8 mouse cellular contexts compared by ENCODE assay signal in genomic region chr1:97661406-97662241, GRCm38 (mm10). TPM values are rescaled to one million over a fixed set of nuclear protein-coding genes. Genes with fewer than 3 reads are reported as not detected.
DNase-seq lines count a peak whose midpoint lies in the region; ATAC-seq and TF ChIP-seq lines count a peak whose summit lies in the region.

Gene D1Ertd622e (minus strand): TSS chr1:97662074.

- ATAC-seq in forebrain, embryonic 13.5 days = peak; percentile 94
- peak; percentile 89 for ATAC-seq in heart, postnatal 0 days (ENCODE audit: insufficient read depth, low read depth)
- peak; percentile 94 for ATAC-seq in neural tube, embryonic 15.5 days (ENCODE audit: low FRiP score)

- peak within 1 kb of the TSS; percentile 94 for H3K4me3 ChIP-seq in forebrain, embryonic 13.5 days
- peak within 1 kb of the TSS; percentile 92 for H3K4me3 ChIP-seq in heart, postnatal 0 days (ENCODE audit: low read depth, low read length)
- H3K4me3 ChIP-seq in neural tube, embryonic 15.5 days (replicated peaks) = peak within 1 kb of the TSS; percentile 91

- H3K27ac ChIP-seq in forebrain, embryonic 13.5 days = peak within 1 kb of the TSS; percentile 98
- H3K27ac ChIP-seq in heart, postnatal 0 days (ENCODE audit: low read depth) = peak within 1 kb of the TSS; percentile 82
- peak within 1 kb of the TSS; percentile 99 for H3K27ac ChIP-seq in neural tube, embryonic 15.5 days (replicated peaks)

- H3K36me3 ChIP-seq in forebrain, embryonic 13.5 days (ENCODE audit: poor library complexity, severe bottlenecking) = no peaks in the 10 kb centered on the region
- H3K36me3 ChIP-seq in heart, postnatal 0 days (replicated peaks; ENCODE audit: control insufficient read depth, insufficient read depth, low read length) = no peaks in the 10 kb centered on the region
- H3K36me3 ChIP-seq in neural tube, embryonic 15.5 days = no peaks in the 10 kb centered on the region

- peak within 1 kb of the TSS; percentile 95 for H3K9ac ChIP-seq in forebrain, embryonic 13.5 days
- H3K9ac ChIP-seq in heart, postnatal 0 days (replicated peaks; ENCODE audit: low read depth, low read length) = peak within 1 kb of the TSS; percentile 70
- peak within 1 kb of the TSS; percentile 96 for H3K9ac ChIP-seq in neural tube, embryonic 15.5 days (replicated peaks)

- peak within 1 kb of the TSS; percentile 68 for H3K4me2 ChIP-seq in forebrain, embryonic 13.5 days
- H3K4me2 ChIP-seq in heart, postnatal 0 days (ENCODE audit: low read depth, low read length) = peak within 1 kb of the TSS; percentile 95
- peak within 1 kb of the TSS; percentile 71 for H3K4me2 ChIP-seq in neural tube, embryonic 15.5 days

- no peaks in the 10 kb centered on the region for H3K27me3 ChIP-seq in forebrain, embryonic 13.5 days
- no peaks in the 10 kb centered on the region for H3K27me3 ChIP-seq in heart, postnatal 0 days (ENCODE audit: control insufficient read depth, insufficient read depth, low read length)
- H3K27me3 ChIP-seq in neural tube, embryonic 15.5 days (replicated peaks) = no peaks in the 10 kb centered on the region

- no peaks in the 10 kb centered on the region for H3K9me3 ChIP-seq in forebrain, embryonic 13.5 days (replicated peaks)
- H3K9me3 ChIP-seq in heart, postnatal 0 days (replicated peaks; ENCODE audit: control insufficient read depth, low read length) = no peaks in the 10 kb centered on the region
- H3K9me3 ChIP-seq in neural tube, embryonic 15.5 days (replicated peaks) = no peaks in the 10 kb centered on the region

- under 1% methylated on average over 102 of the region's 106 CpGs for WGBS in forebrain, embryonic 13.5 days
- under 1% methylated on average over 66 of the region's 106 CpGs for WGBS in heart, postnatal 0 days
- under 1% methylated on average over 89 of the region's 106 CpGs for WGBS in neural tube, embryonic 15.5 days

- peak; percentile 51 for DNase-seq in ES-CJ7 (ENCODE audit: low read depth, low spot score)
- DNase-seq in c-Kit-positive CD71-positive TER-119-positive erythroid progenitor cells, embryonic 14.5 days (ENCODE audit: low spot score) = peak; percentile 72
- peak; percentile 79 for DNase-seq in heart, postnatal 0 days (ENCODE audit: low spot score)
- peak; percentile 82 to 90 for DNase-seq in kidney, postnatal 4 days
- peak; percentile 79 to 84 for DNase-seq in lung, adult 18-20 months
- peak; percentile 78 for DNase-seq in testis, postnatal 10 days (ENCODE audit: low spot score)

- peaks cover 41% of the 10 kb centered on the region for H3K4me1 ChIP-seq in forebrain, embryonic 13.5 days
- peaks cover 6% of the 10 kb centered on the region; the same call in 1 of the 2 replicates for H3K4me1 ChIP-seq in heart, postnatal 0 days (ENCODE audit: control insufficient read depth, insufficient read depth)
- peaks cover 36% of the 10 kb centered on the region for H3K4me1 ChIP-seq in neural tube, embryonic 15.5 days

- TF ChIP-seq EP300 in heart, postnatal 0 days (IDR thresholded peaks at IDR 0.05; ENCODE audit: low read depth) = no peak

- no peak for TF ChIP-seq CTCF in heart, postnatal 0 days (IDR thresholded peaks at IDR 0.05; ENCODE audit: low read depth)

RNA-seq across cellular contexts. Expression of gene D1Ertd622e, which starts in this region (rescaled TPM):
- 47.4 and 51.2 TPM in 2 replicates for polyA plus RNA-seq in forebrain, embryonic 13.5 days (2015; fragmentation: Nextera tagmentation; extraction: Ambion mirVana)
- 2.2 and 17.5 TPM in 2 replicates for total RNA-seq in heart, postnatal 0 days (2014; rRNA removed; ENCODE audit: low replicate concordance)
- polyA plus RNA-seq in heart, postnatal 0 days (2015; fragmentation: Nextera tagmentation; extraction: Ambion mirVana) = 4.5 and 5.3 TPM in 2 replicates
- polyA plus RNA-seq in neural tube, embryonic 15.5 days (2015; fragmentation: Nextera tagmentation; extraction: Ambion mirVana) = 53.4 and 63.0 TPM in 2 replicates

Comparison
In these comparisons a context has a peak if more than half of its experiments do, and no peak if none do; other contexts are left out.
1. Peak in every context shown above with its lines: DNase-seq, ATAC-seq, H3K4me3 ChIP-seq and H3K27ac ChIP-seq.